Mouse (Mus musculus) erythroblast, embryonic 14.5 days (primary cell): ENCODE measurements around the gene Rnf4. TPM values are rescaled to one million over a fixed set of nuclear protein-coding genes. Genes with fewer than 3 reads are reported as not detected.

Experiments
- H3K27me3 ChIP-seq: 2 replicates; pipeline ENCODE4 v1.6.1; 2012; ENCODE audit warnings: inconsistent platforms; ENCODE audit not compliant: control insufficient read depth
- H3K36me3 ChIP-seq: 2 replicates; pipeline ENCODE4 v1.6.1; 2012; ENCODE audit warnings: mild to moderate bottlenecking, inconsistent platforms; ENCODE audit not compliant: control insufficient read depth
- H3K4me1 ChIP-seq: 2 replicates; pipeline ENCODE4 v1.6.1; 2012; ENCODE audit warnings: inconsistent platforms; ENCODE audit not compliant: control insufficient read depth
- H3K4me3 ChIP-seq: replicated peaks from 2 replicates; pipeline ENCODE3; 2012; ENCODE audit warnings: moderate library complexity, mild to moderate bottlenecking, inconsistent platforms
- H3K9me3 ChIP-seq: 2 replicates; pipeline ENCODE4 v1.6.1; 2012; ENCODE audit warnings: low read length, inconsistent platforms, mixed read lengths; ENCODE audit not compliant: control insufficient read depth
- GATA1 ChIP-seq: IDR thresholded peaks from 2 replicates; pipeline ENCODE4 v1.6.1; 2012; ENCODE audit warnings: low read length, inconsistent platforms, mixed read lengths
- TAL1 ChIP-seq: IDR thresholded peaks from 3 replicates; pipeline ENCODE4 v1.6.1; 2012; ENCODE audit warnings: low read length, inconsistent platforms, mixed read lengths
- polyA plus RNA-seq: library from polyadenylated mRNA; stranded (reverse); fragments of >175 nt; gene quantifications from 2 replicates; pipeline ENCODE4 v1.2.3, GENCODE M21; 2012

The Rnf4 gene
- polyA plus RNA-seq, 1 experiment, result 4.1 TPM

DNA sequence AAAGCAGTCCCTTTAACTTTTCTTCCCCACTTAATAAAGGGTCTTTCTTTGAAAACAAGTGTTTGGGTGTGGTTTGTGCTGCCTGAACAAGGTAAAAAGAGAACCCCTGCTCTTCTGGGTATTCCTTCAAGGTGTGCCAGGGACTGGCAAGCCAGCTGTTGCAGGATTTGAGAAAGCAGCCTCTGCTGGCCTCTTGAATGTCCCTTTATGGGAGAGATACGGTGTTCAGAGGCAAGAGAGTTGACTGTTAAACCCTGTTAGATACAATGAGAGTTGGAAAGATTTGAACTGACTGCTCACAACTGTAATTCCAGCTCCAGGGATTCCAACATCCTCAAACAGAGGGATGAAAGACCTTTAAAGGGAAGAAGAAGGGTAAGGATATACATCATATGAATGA lies 2.0 kb upstream of the Rnf4 start:
- Histone ChIP-seq H3K4me1 (peaks cover 28% of the 10 kb centered on the region), H3K27me3 (no peaks in the 10 kb centered on the region), H3K9me3 (peaks cover 7% of the 10 kb centered on the region), H3K4me3 (no peak overlapping the region), H3K36me3 (peaks cover 10% of the 10 kb centered on the region)
- TF ChIP-seq GATA1 (no peak), TAL1 (no peak)

GRCm38 (mm10) chr5:34335539-34336096 lies 471 bp upstream of the Rnf4 start:
- Histone ChIP-seq H3K36me3 (peaks cover 25% of the 10 kb centered on the region), H3K9me3 (peaks cover under 1% of the 10 kb centered on the region; the same call in 1 of the 2 replicates), H3K27me3 (no peaks in the 10 kb centered on the region), H3K4me1 (peaks cover 37% of the 10 kb centered on the region), H3K4me3 (peak overlapping the region; percentile 73)
- no peak for TF ChIP-seq GATA1

GRCm38 (mm10) chr5:34336775-34337450 lies 824 bp downstream of the Rnf4 start:
- H3K4me3 ChIP-seq, result peak overlapping the region; percentile 73
- no peak for TF ChIP-seq GATA1
- TF ChIP-seq TAL1, result no peak
- H3K9me3 ChIP-seq, result no peaks in the 10 kb centered on the region
- peaks cover 38% of the 10 kb centered on the region for H3K36me3 ChIP-seq
- H3K4me1 ChIP-seq, result peaks cover 39% of the 10 kb centered on the region
- no peaks in the 10 kb centered on the region for H3K27me3 ChIP-seq

GRCm38 (mm10) chr5:34340246-34340645 lies 4.2 kb downstream of the Rnf4 start:
- no peak overlapping the region for H3K4me3 ChIP-seq
- H3K27me3 ChIP-seq, result no peaks in the 10 kb centered on the region
- H3K9me3 ChIP-seq, result no peaks in the 10 kb centered on the region
- no peak for TF ChIP-seq GATA1
- no peak for TF ChIP-seq TAL1
- H3K4me1 ChIP-seq, result peaks cover 34% of the 10 kb centered on the region
- H3K36me3 ChIP-seq, result peaks cover 71% of the 10 kb centered on the region

DNA sequence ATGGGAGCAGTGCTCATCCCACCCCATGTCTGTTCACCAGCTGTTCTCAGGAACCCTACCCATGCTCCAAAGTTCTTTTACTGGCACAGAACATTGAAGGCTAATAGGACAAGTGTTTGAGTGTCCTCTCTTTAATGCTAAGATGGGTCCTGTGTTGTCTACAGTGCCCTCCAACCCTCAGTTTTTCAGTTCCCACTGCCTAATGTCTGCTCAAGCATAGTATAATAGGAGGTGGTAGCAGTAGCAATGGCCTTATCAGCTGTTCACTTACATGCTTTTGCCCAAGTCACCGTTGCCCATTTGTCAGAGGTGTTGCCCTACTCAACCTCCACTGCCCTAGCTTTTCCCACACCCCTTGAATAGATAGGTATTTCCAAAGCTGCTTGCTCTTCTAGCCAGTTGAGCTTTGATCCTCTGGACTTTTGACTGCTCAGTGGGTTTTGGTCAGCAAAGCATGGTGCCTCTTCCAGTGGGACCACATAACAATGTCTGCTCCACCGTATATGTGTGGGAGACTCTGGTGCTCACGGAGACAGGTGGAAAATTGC lies 16.1 kb downstream of the Rnf4 start:
- Histone ChIP-seq H3K36me3 (peaks cover 100% of the 10 kb centered on the region), H3K4me3 (no peak overlapping the region), H3K9me3 (no peaks in the 10 kb centered on the region), H3K4me1 (no peaks in the 10 kb centered on the region), H3K27me3 (no peaks in the 10 kb centered on the region)
- TF ChIP-seq TAL1, result no peak
- TF ChIP-seq GATA1, result no peak

- TF ChIP-seq GATA1 (no peak), TAL1 (no peak)
- Histone ChIP-seq H3K4me3 (no peak overlapping the region), H3K4me1 (no peaks in the 10 kb centered on the region), H3K27me3 (no peaks in the 10 kb centered on the region), H3K9me3 (no peaks in the 10 kb centered on the region), H3K36me3 (peaks cover 88% of the 10 kb centered on the region)
Observed at GRCm38 (mm10) chr5:34360261-34360660, 24.2 kb downstream of the Rnf4 start.

DNA sequence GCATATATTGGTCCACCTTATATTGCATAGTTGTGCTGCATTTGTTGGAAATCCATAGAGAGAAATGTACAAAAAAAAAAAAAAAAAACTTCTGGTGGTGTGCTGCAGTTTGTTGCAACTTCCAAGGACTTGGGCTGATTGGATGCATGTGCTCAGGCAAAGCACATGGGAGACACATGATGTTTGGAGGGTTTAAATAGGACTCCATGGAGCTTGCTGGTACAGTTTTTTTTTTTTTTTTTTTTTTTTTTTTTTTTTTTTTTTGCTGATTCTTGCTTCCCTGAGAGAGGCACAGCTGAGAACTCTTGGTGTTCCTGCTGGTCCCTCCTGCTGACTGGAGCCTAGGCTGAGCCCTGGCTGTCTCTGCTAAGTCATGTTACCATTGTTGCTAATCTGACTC lies 27.0 kb downstream of the Rnf4 start:
- TF ChIP-seq GATA1, result no peak
- TF ChIP-seq TAL1, result no peak
- Histone ChIP-seq H3K27me3 (no peaks in the 10 kb centered on the region), H3K36me3 (peaks cover 63% of the 10 kb centered on the region), H3K9me3 (no peaks in the 10 kb centered on the region), H3K4me3 (no peak overlapping the region), H3K4me1 (no peaks in the 10 kb centered on the region)

DNA sequence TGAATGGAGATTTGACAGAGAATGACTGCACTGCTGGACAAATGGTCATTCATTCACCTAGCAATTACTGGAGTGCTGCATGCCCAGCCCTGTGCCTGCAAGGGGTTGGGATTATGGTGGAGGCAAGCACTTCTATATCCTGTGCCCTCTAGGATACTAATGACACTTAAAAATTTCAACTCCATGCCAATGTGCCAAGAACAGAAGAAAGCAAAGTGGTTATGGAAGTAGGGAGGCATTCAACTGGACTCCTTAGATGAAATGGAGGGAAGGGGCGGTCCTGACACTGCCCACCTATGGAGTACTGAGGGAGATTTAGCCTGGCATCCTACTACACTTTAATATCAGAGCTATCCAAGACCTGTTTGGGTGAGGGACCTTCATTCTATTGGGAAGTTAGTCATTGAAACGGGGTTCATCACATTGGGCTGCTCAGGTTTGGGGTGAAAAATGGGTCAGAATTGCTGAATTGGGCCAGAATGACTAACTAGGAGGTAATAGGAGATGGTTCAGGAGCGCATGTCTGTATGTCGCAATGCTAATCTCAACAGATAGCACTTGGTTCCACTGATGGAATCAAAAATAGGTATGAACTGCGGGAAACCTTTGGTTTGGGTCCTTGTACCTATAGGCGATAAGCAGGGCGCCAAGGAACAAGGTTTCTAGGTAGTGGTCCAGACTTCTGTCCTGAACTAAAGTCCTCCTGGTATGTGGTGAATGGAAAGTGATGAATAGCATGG lies 32.6 kb downstream of the Rnf4 start:
- Histone ChIP-seq H3K4me1 (peaks cover 35% of the 10 kb centered on the region), H3K36me3 (peaks cover 19% of the 10 kb centered on the region), H3K4me3 (peak overlapping the region; percentile 88), H3K27me3 (no peaks in the 10 kb centered on the region), H3K9me3 (no peaks in the 10 kb centered on the region)
- TF ChIP-seq TAL1 (no peak), GATA1 (no peak)

DNA sequence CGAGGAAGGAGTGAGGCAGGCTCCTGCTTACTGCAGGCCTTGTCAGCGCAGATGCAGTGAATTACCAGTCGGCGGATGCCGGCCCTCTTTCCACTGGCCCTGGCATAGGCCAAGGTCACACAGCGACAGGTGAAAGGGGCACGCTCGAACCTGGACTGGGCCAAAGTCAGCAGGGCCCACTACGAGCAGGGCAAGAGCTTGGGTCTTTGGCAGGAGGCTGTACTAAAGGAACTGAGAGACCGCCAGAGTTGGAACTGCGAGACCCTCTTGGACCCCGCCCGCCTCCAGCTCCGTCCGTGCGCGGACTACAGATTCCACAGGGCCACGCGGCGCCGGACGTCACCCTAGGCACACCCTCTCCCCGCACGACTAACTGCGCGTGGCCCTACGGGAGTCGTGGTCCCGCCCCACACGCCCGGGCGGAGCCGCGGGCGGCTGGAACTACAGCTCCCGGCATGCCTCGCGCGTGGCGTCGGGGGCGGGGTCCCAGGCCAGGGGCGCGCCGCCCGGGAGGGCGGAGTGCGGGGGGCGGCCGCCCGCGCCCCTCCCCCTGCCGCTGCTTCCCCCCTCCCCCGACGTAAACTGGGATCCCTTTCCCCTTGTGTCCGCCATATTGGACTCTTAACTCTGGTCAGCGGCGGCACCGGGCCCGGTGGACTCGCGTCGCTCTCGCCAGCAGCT lies 33.4 kb downstream of the Rnf4 start, which contains the start of gene Fam193a:
Gene Fam193a, plus strand, starts transcription at position 593 of the 681 bp plus-strand sequence.
- Histone ChIP-seq H3K4me1 (peaks cover 37% of the 10 kb centered on the region), H3K27me3 (no peaks in the 10 kb centered on the region), H3K9me3 (no peaks in the 10 kb centered on the region), H3K36me3 (peaks cover 15% of the 10 kb centered on the region), H3K4me3 (peak within 1 kb of the TSS; percentile 88)
- TF ChIP-seq GATA1, result no peak
- TF ChIP-seq TAL1, result no peak
